Mouse (Mus musculus) right cerebral cortex, postnatal 36 days (tissue): ENCODE data around the gene Chrdl2.
A peak's percentile ranks its signal among the peaks of the same experiment; 100 is the strongest.
"Not testable (repeated sequence)": the region's sequence is repeated elsewhere in the genome, so short reads cannot be mapped to it uniquely, and the experiment has no call there.

Experiments
- DNase-seq, 2 experiments: peaks; one replicate each; pipeline ENCODE4 v3.0.0; 2022; ENCODE audit warnings: low spot score in 2 of 2, mixed read lengths in 1 of 2

The Chrdl2 gene

DNA sequence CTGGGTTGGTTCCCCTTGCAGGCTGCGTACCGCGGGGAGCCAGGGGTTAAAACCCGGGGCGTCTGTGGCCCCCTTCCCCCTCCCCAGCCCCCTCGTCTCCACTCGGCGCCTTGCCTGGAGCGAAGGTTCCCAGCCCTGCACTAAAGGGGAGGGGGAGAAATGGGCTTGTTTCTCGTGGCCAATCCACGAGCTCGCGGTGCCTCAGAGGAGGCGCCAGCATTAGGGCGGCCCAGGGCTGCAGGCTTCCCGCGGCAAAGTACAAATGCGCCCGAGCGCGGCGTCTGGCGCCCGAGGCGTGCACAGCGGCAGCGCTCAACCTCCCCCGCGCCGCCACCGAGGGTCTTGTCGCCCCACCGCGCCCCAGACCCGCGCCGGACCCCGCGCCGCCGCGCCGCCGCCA, at the start of gene Chrdl2:
Gene Chrdl2 (plus strand): TSS at position 383 of the 400 bp plus-strand sequence.
- no peak for DNase-seq

DNA sequence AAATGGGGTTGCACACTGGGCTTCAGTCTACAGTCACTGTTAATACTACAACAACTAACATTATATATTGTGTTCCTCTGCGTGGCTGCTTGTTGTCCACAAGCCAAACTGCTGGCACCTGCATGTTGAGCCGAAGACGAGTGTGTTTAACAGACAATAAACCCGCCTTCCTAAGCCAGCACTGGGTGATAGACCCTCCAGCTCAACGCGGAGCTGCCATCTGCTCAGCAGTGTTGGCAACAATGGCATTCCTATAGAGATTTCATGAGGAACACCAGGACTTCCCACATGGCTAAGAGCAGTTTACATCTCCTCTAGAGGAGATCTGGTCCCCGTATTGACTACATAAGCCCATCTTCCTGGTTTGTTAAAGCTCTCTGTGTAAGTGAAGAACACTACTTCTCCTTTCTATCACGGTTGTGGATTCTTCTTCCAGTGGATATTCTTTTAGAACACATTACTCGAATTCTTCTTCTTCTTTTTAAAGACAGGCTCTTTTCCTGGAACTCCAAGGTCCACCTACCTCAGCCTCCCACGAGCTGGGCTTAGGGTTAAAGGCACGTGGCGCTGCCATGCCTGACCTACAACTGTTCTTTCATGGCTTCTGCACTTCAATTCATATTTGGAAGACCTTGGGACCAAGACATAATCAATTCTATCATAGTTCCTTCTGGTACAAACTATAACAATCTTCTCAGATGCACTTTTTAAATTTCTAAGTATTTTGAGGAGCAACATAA, 48.6 kb upstream of the Chrdl2 start:
- no peak for DNase-seq

DNA sequence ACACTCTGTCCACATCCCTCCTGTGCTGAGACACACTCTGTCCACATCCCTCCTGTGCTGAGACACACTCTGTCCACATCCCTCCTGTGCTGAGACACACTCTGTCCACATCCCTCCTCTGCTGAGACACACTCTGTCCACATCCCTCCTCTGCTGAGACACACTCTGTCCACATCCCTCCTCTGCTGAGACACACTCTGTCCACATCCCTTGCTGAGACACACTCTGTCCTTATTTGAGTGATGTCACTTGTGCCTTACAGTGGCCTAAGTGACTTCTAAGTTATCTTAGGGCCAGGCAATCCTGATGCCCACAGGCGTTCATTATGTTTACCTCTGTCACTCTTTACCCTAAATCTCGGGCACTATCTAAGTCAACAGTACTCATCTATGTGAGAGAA, 45.4 kb upstream of the Chrdl2 start:
- DNase-seq: not testable (repeated sequence)

DNA sequence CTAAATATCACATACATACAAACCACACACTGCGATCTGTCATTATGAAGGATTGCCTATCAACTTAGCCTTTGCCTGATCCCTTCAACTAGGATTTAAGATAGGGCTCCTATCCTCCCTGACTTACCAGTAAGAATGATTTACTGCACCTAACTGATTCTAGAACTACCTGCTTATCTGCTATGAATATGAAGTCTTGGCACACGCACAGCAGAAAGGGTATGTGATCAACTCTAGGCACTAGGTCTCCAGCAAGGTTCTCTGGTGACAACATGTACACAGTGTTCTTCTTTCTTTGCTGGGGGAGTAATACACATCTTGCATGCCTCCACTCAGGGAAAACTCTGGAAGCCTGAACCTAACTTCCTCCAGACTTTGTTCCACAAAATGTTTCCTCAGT, 44.5 kb upstream of the Chrdl2 start:
- DNase-seq: no peak

DNA sequence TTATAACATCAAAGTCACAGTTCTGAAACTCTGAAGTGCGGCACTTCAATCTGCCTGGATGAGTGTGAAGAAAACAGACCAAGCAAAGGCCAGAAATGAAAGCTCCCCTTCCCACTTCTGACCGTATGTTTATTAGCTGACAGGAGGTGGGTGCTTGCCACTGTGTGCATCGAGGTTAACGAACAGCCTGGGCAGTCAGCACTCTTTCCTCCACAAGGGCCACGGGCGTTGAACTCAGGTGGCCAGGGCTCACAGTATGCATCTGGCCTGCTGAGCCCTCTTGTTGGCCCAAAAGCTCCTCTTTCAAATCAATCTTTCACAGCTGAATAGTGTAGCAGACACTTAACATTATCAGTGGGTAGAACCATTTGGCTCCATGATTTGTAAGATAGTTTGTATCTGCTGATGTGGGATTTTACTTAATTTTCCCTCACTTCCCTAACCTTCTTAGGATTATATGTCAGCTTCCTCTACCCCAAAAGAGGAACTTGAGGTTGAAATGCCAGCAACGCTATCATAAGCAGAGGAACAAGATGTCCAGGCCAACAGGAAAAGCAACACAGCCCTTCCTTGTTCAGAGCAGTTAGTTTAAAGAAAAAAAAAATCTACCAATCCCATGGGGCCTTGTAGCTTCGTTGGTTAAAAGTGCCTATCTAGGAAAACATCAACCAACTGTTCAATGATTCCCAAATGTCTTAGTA, 43.3 kb upstream of the Chrdl2 start:
- no peak for DNase-seq

DNA sequence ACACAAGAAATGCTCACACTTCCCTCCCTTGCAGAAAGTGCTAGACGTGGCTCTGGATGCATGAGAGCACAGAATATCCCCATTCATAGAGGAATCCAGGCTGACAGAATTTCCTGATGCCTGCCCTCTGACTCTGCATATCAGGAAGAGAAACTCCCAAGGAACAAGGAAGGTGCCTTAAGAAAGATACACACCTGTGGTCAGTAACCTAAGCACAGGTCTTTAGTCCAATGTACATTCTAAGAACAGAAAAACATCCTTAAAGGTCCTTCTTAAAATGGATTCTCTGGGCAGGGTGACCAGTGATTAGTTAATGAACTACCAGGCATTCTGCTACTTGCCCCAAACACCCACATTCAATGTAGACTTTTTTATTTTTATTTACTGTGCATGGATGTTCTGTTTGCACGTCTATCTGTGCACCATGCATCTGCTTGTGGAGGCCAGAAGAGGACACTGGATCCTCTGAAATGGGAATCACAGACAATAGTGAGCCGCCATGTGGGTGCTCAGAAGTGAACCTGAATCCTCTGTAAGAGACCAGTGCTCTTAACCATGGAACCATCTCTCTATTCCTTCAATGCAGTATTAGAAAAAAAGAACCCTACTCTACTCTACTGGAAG, 42.6 kb upstream of the Chrdl2 start:
- DNase-seq: no peak

DNA sequence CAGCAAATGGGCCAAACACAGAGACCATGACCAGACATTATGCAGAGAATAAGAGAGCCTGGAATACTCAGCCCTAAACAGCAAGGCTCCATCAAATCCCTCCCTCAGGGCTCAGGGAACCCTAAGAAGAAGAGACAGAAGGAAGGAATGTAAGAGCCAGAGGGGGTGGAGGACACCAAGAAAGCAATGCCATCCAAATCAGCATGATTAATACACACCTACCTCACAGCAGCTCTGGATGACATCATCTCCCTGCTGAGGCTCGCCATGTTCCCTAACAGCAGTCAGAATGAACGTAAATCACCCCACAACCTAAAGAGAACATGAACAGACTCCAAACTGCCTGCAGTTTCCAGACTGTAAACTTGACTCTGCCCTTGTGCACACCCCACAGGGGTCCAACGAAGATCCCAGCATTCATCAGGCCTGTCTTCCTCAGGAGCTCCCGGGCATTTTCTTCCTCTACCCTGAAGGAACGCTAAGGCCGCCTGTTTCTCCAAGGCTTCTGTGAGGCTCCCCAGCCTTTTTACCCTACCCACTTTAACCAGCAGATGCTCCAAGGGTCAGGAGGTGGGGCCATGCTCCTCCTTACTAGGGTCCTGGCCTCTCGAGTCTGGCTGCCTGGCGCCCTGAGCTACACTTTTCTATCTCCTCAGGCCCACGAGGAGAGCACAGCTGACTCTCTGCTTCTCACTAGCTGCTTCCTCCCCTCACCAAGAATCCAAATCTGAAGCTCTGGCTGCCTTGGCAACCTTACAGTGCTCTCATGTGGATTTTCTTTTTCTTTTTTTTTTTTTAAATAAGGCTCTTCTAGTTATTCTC, 40.7 kb upstream of the Chrdl2 start:
- peak; percentile 64 to 80 for DNase-seq

DNA sequence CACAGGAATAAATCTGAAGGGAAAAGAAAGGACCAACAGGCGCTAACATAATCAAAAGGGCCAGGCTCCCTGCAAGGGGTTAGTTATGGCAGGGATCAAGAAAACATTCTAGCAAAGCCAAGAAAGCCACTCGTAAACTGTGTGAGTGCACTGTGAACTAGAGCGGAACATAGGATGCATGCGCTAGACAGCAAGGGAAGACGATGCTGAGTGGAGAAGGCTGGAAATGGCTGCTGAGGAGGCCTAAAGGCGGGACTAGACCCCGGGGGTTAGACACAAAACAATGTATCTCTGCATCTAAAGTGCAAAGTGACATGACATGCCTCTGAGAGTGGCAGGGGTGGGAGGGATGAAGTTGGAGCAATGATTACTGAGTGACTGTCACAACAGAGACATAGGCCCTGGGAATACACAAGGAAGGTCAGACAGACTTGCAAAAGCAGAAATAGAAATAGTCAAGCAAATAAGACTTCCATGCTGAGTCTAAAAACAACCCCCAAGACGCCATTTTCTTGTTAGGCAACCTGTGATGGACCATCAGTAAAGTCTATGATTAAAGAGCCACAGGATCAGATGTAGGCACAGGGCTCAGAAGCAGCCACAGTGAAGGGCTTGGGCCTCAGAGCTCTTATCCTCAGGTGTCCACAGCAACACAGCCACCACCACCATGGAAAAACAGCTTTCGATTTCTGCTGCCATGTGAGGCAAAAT, 39.8 kb upstream of the Chrdl2 start:
- DNase-seq: no peak

DNA sequence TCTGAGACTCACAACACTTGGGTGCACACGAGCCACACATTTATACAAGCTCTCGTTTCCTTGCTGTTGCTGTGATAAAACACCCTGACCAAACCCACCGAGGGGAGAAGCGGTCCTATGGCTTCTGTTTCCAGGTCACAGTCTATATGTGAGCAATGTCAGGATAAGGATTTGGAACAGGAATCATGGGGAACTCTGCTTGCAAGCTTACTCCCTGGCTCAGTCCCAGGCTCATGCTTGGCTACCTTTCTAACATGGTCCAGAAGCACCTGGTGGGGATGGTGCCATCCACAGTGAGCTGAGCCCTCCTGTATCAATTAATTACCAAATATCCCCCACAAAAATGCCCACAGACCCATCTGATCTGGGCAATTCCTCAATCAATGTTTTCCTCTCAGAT, 36.8 kb upstream of the Chrdl2 start:
- no peak for DNase-seq

DNA sequence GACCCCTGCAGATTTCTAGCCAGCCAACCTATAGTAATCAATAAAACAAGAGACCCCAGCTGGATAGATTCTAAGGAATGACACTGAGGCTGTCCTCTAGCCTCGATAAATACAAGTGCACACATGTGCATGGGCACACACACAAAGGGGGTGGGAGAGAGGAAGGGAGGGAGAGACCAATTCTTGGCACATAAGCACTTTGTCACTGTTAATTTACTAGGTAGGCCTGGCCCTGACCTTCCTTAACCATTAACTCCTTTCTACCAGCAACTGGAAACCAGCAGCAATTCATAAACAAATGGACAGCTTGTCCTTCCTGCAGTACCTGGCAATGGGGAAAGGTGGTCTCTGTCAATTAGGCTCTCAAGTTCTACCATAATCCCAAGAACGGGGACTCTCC, 34.0 kb upstream of the Chrdl2 start:
- DNase-seq: no peak

DNA sequence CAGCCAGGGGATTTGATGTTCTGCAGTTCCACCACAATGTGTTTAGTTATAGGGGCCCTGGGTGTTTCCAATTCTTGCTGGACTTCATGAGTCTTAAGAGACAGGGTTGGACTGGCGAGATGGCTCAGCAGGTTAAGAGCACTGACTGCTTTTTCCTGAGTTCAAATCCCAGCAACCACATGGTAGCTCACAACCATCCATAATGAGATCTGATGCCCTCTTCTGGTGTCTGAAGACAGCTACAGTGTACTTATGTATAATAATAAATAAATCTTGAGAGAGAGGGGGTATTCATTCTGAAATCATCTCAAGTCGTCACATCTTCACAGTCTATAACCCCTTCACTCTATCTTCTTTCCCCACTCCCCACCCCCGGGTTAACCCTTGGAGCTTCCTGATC, 33.1 kb upstream of the Chrdl2 start:
- not testable (repeated sequence) for DNase-seq

DNA sequence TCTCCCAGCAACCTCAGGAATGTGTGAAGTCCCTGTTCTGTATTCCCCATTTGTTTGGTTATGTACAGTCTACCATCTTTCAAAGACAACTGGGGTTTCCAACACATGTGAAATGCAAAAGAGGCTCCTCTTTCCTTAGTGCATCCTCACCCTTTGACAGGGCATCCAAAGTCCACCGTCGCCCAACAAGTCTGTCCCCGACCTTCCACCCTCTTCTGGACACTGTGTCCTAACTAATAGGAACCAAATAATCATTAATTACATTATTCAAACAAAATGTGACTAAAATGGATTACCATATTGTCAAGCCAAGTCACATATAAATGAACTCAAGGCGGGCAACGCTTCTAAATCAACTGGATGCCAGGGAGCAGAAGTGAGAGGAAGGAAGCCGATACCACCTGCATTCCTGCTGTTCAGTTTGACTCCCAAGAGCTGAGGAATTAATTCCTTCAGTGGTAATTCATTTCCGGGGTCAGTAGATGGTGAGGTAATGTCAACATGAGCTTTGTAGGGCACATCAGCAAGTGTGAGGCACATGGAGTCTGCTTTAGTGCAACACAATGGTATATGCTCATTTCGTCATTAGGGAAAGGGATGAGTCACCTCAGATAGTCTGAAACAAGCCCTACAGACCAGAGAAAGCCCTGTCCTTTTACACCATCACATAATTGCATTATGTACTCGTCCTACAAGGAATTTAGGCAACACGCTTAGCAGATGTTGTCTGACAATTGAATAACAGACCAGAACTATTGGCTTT, 31.6 kb upstream of the Chrdl2 start:
- no peak for DNase-seq

DNA sequence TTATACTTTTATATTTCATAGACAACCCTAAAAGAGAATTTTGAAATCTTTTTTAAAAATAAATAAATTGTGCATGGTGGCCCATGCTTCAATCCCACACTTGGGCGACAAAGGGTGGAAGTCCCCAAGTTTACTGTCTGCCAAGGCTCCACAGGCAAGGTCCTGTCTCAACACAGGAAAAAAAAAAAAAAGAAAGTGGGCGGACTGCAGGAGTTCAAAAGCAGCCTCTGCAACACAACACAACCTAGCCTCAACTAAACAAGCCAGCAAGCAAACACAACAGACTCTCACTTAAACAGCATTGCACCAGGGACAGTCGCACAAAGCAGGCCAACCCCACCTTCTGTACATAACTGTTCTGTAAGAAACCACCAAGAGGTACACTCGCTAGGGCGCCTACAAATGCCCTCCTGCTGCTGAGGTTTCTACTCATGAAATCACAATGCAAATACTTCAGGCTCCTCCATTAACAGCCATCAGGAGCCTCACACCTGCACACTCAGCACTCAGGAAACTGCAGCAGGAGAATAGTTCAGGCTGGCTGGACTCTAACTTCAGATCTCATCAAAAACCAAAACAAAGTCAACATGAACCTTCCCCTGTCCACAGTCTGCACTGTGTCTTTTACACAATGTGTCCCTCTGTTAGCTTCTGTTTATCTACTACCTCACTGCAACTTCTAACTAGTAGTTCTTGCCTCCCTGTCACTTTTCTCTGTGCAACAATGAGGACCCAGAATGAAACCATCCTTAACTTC, 30.0 kb upstream of the Chrdl2 start:
- DNase-seq: no peak

DNA sequence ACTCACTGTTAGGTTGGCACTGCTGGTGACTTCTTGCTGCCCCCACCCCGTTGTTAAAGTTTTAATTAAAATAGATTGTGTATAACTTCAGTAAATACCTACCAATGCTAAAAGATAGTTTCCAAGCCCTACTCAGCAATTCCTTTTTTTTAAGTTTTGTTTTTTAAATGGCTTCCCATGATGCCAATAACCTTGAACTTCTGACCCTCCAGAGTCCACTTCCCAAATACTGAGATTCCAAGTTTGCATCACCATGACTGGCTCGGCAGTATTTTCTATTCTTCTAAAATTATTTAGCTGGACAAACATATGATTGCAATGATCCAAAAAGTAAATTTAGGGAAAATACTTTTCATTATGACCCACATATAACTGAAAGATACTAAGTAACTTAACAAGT, 27.9 kb upstream of the Chrdl2 start:
- DNase-seq: no peak

DNA sequence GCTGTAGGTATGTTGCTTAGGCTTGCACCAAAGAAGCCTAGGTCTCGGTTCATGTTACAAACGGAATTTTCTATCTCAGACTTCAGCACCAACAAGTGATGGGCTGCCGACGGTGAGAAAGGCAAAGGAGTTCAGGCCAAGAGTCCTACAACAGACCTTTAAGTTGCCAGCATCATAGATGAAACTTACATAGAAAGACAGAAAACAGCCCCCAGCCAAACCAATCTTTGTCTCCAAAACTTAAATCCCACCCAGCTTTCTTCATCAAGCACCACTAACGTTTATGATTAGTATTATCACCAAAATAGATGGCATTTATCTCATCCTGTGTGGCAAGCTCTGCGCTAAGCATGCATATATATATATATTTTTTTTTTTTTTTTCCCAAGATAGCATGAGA, 26.9 kb upstream of the Chrdl2 start:
- DNase-seq: no peak

DNA sequence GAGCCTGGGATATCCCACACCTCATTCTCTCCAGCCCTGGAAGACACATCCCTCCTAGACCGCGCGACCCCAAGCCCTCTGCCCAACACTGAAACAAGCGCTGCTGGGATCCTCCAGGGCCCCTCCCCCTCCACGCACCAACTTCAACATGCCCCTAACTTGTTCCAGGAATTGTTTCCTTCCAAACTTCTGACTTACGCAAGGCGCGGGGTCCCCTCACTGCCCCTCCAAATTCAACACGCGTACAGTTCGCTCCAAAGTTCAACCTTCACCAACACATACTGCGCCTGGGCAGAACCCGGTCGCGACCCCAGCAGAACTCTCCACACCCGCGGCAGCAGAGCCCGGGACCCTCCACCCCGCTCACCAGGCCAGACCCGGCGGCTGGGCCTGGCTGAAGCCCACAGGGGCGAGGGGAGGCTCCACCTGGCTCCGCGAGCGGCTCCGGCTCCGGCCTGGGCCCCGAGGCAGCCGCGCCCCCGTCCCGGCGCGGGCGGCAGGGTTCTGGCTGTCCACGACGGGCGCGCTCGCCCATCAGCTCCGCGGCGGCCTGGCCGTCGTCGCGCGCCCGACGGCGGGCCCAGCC, 26.3 kb upstream of the Chrdl2 start:
- no peak for DNase-seq

DNA sequence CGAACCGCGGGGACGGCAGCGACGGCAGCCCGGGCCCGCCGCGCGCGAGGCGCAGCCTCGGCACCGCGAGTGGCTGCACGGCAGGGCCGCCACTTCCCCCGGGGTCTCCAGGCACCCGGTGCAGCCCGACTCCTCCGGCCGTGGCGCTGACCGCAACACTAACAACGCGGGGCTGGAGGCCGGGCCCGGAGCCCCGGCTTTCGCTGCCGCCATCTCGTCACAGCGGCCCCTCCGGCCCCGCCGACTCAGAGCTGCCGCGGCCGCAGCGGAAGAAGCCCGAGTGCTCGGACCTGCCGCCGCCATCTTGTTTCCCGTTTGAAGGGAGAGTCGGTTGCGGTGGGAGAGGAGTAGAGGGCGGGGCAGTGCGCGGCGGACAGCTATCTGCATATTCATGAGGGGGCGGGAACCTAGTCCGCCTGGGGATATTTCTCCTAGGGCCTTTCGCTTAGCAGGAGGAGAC, 25.8 kb upstream of the Chrdl2 start, which contains the start of gene Rnf169:
Gene Rnf169 (minus strand): TSS at position 317 of the 460 bp plus-strand sequence.
- peak; percentile 92 to 93 for DNase-seq

DNA sequence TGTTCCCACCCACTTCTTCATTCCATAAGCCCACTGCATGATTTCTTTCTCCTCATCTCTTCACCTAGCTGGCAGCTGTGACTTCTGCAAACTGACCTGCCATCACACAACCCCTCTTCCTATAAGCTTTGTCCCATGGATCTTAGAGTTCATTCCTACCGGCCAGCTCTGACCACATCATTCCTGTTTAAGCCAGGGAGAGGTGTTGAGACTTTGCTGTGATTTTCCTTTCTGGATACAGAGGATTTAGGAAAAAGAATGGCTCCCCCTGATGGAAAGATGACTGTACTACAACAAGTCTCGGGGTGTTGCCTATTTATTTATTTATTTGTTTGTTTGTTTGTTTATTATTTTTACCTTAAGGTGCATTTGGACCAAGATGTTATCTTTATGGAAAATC, 24.7 kb upstream of the Chrdl2 start:
- no peak for DNase-seq
